Mouse (Mus musculus): Measurements from ENCODE around the gene Sh2d1a. TPM values are rescaled to one million over a fixed set of nuclear protein-coding genes. Genes with fewer than 3 reads are reported as not detected.

The Sh2d1a gene
- 4.9 and 5.6 TPM in 2 replicates for polyA plus RNA-seq (2014; fragmentation: Nextera tagmentation; extraction: Ambion mirVana)

DNA sequence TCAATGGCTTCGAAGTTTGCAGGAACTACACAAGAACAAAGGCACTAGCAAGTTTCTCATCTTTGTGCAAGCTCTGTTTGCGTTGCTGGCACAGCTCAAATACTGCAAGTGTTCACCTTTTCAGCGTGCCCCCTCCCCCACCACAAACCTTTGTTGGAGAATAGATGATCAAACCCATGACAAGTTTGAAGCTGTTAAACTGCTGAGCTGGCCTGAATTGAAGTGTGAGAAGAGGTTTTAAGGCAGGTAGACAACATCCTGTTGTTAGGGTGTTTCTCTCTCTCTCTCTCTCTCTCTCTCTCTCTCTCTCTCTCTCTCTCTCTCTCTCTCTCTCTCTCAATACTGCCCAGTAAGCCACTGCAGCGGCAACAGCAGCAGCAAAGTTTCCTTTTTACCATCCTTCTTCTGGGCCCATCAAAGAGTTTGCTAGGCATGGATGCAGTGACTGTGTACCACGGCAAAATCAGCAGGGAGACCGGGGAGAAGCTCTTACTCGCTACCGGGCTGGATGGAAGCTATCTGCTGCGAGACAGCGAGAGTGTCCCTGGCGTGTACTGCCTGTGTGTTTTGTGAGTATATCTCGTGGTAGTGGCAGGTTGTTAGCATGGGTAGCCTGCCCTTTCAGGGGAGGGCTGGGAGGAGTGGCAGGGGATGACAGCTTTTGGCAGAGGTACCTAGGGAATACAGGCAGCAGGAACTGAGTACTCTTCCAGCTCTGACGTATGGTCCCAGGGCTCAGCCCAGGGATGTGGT lies at the start of gene Sh2d1a:
Gene Sh2d1a (plus strand): TSS at position 163 of the 753 bp plus-strand sequence.
- Histone ChIP-seq H3K4me2 (ENCODE audit: low read depth, low read length) (no peak within 1 kb of the TSS), H3K27ac (ENCODE audit: low read depth, low read length) (no peak within 1 kb of the TSS), H3K27me3 (ENCODE audit: control insufficient read depth, insufficient read depth, low read length) (no peaks in the 10 kb centered on the region), H3K9me3 (ENCODE audit: control insufficient read depth, low read length) (no peaks in the 10 kb centered on the region), H3K4me1 (ENCODE audit: control insufficient read depth, insufficient read depth, low read length) (no peaks in the 10 kb centered on the region), H3K4me3 (ENCODE audit: low read depth, low read length) (no peak within 1 kb of the TSS), H3K9ac (replicated peaks; ENCODE audit: low read depth, low read length) (no peak within 1 kb of the TSS), H3K36me3 (ENCODE audit: control insufficient read depth, insufficient read depth, low read length) (no peaks in the 10 kb centered on the region)
- WGBS: 75% methylated on average over 13 of the region's 13 CpGs
- ATAC-seq (ENCODE audit: low read depth): no peak

- Histone ChIP-seq H3K9ac (replicated peaks; ENCODE audit: low read depth, low read length) (no peak overlapping the region), H3K27ac (ENCODE audit: low read depth, low read length) (no peak overlapping the region), H3K4me1 (ENCODE audit: control insufficient read depth, insufficient read depth, low read length) (no peaks in the 10 kb centered on the region), H3K27me3 (ENCODE audit: control insufficient read depth, insufficient read depth, low read length) (no peaks in the 10 kb centered on the region), H3K4me3 (ENCODE audit: low read depth, low read length) (no peak overlapping the region), H3K9me3 (ENCODE audit: control insufficient read depth, low read length) (no peaks in the 10 kb centered on the region), H3K36me3 (ENCODE audit: control insufficient read depth, insufficient read depth, low read length) (no peaks in the 10 kb centered on the region), H3K4me2 (ENCODE audit: low read depth, low read length) (no peak overlapping the region)
- ATAC-seq (ENCODE audit: low read depth): no peak
- WGBS: 100% methylated on average over 1 of the region's 1 CpGs
These were observed 49.3 kb upstream of the Sh2d1a start for GRCm38 (mm10) chrX:42453001-42453400.

GRCm38 (mm10) chrX:42454533-42454932 lies 47.7 kb upstream of the Sh2d1a start:
- ATAC-seq (ENCODE audit: low read depth): no peak
- no peaks in the 10 kb centered on the region for H3K4me1 ChIP-seq (ENCODE audit: control insufficient read depth, insufficient read depth, low read length)
- H3K27me3 ChIP-seq (ENCODE audit: control insufficient read depth, insufficient read depth, low read length): no peaks in the 10 kb centered on the region
- H3K9ac ChIP-seq (replicated peaks; ENCODE audit: low read depth, low read length): no peak overlapping the region
- no peak overlapping the region for H3K27ac ChIP-seq (ENCODE audit: low read depth, low read length)
- H3K4me3 ChIP-seq (ENCODE audit: low read depth, low read length): no peak overlapping the region
- no peaks in the 10 kb centered on the region for H3K9me3 ChIP-seq (ENCODE audit: control insufficient read depth, low read length)
- no peaks in the 10 kb centered on the region for H3K36me3 ChIP-seq (ENCODE audit: control insufficient read depth, insufficient read depth, low read length)
- 79% methylated on average over 7 of the region's 7 CpGs for WGBS
- H3K4me2 ChIP-seq (ENCODE audit: low read depth, low read length): no peak overlapping the region

DNA sequence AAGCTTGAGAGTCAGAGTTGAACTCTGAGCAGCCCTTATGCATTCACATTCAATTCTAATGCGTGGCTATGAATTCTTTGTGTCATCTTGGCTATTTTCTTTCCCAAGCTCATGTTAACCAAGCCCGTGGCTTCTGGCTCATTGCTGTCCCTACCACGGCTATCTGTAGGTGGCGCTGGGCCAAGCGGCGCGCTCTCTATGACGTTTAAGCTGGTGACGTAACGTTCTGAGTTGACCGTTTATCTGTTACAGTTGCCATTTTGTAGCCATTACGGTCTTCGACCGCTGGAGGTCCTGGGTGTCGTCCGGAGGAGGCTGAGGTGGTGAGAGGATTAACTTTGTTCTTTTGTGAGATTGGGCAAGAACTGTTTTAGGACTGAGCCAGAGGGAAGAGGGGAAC lies 12.8 kb upstream of the Sh2d1a start, which contains the start of gene Tex13c2:
Gene Tex13c2 (plus strand): TSS at position 246 of the 400 bp plus-strand sequence.
- H3K9me3 ChIP-seq (ENCODE audit: control insufficient read depth, low read length): no peaks in the 10 kb centered on the region
- no peaks in the 10 kb centered on the region for H3K36me3 ChIP-seq (ENCODE audit: control insufficient read depth, insufficient read depth, low read length)
- no peak within 1 kb of the TSS for H3K4me3 ChIP-seq (ENCODE audit: low read depth, low read length)
- 90% methylated on average over 16 of the region's 16 CpGs for WGBS
- no peaks in the 10 kb centered on the region for H3K27me3 ChIP-seq (ENCODE audit: control insufficient read depth, insufficient read depth, low read length)
- H3K27ac ChIP-seq (ENCODE audit: low read depth, low read length): no peak within 1 kb of the TSS
- no peak for ATAC-seq (ENCODE audit: low read depth)
- H3K9ac ChIP-seq (replicated peaks; ENCODE audit: low read depth, low read length): no peak within 1 kb of the TSS
- no peaks in the 10 kb centered on the region for H3K4me1 ChIP-seq (ENCODE audit: control insufficient read depth, insufficient read depth, low read length)
- H3K4me2 ChIP-seq (ENCODE audit: low read depth, low read length): no peak within 1 kb of the TSS

- 96% methylated on average over 8 of the region's 8 CpGs for WGBS
- H3K27ac ChIP-seq (ENCODE audit: low read depth, low read length): no peak overlapping the region
- no peaks in the 10 kb centered on the region for H3K36me3 ChIP-seq (ENCODE audit: control insufficient read depth, insufficient read depth, low read length)
- no peak overlapping the region for H3K4me3 ChIP-seq (ENCODE audit: low read depth, low read length)
- H3K4me2 ChIP-seq (ENCODE audit: low read depth, low read length): no peak overlapping the region
- no peaks in the 10 kb centered on the region for H3K4me1 ChIP-seq (ENCODE audit: control insufficient read depth, insufficient read depth, low read length)
- ATAC-seq (ENCODE audit: low read depth): no peak
- H3K9ac ChIP-seq (replicated peaks; ENCODE audit: low read depth, low read length): no peak overlapping the region
- H3K27me3 ChIP-seq (ENCODE audit: control insufficient read depth, insufficient read depth, low read length): no peaks in the 10 kb centered on the region
- H3K9me3 ChIP-seq (ENCODE audit: control insufficient read depth, low read length): no peaks in the 10 kb centered on the region
These were observed 11.9 kb upstream of the Sh2d1a start for GRCm38 (mm10) chrX:42490336-42490735.

DNA sequence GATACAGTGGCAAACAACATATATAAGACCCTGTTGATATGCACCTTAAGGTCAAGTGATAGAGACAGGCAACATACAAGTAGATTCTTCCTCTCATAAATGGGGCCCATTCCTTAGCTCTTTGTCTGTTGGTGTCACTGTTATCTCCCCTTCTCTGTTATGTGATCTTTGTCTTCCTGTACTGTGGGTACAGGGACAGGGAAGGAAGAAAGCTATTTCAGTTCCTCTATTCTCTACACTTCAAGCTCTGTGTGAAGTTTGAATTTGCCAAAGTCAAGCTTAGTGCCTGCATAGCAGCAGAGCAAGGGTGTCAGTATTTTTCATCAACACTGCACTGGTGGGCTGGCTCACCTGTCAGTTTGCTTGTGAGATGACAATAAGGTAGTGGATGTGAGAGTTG lies 1.7 kb upstream of the Sh2d1a start:
- H3K27me3 ChIP-seq (ENCODE audit: control insufficient read depth, insufficient read depth, low read length): no peaks in the 10 kb centered on the region
- H3K27ac ChIP-seq (ENCODE audit: low read depth, low read length): no peak overlapping the region
- H3K4me2 ChIP-seq (ENCODE audit: low read depth, low read length): no peak overlapping the region
- H3K36me3 ChIP-seq (ENCODE audit: control insufficient read depth, insufficient read depth, low read length): no peaks in the 10 kb centered on the region
- no peaks in the 10 kb centered on the region for H3K4me1 ChIP-seq (ENCODE audit: control insufficient read depth, insufficient read depth, low read length)
- no peaks in the 10 kb centered on the region for H3K9me3 ChIP-seq (ENCODE audit: control insufficient read depth, low read length)
- no peak for ATAC-seq (ENCODE audit: low read depth)
- H3K9ac ChIP-seq (replicated peaks; ENCODE audit: low read depth, low read length): no peak overlapping the region
- no peak overlapping the region for H3K4me3 ChIP-seq (ENCODE audit: low read depth, low read length)

DNA sequence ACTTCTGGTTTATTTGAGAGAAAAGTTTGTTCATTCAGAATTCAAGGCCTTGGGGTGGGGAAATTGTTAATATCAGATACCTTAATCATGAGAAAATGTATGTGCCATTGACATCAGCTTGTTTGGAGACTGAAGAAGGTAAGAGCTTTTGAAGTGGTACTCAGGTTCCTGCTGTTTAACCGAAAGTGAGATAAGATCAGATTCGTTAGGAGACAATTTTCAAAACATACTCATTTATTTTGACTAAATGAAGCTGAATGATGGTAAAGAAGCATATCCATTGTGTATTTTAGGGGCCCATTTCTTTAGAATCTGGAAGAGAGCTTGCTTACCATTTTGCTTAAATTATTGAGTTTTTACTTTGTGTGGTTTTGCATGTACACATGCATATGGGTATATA lies 8.9 kb downstream of the Sh2d1a start:
- Histone ChIP-seq H3K27me3 (ENCODE audit: control insufficient read depth, insufficient read depth, low read length) (no peaks in the 10 kb centered on the region), H3K27ac (ENCODE audit: low read depth, low read length) (no peak overlapping the region), H3K9me3 (ENCODE audit: control insufficient read depth, low read length) (no peaks in the 10 kb centered on the region), H3K4me2 (ENCODE audit: low read depth, low read length) (no peak overlapping the region), H3K9ac (replicated peaks; ENCODE audit: low read depth, low read length) (no peak overlapping the region), H3K36me3 (ENCODE audit: control insufficient read depth, insufficient read depth, low read length) (no peaks in the 10 kb centered on the region), H3K4me3 (ENCODE audit: low read depth, low read length) (no peak overlapping the region), H3K4me1 (ENCODE audit: control insufficient read depth, insufficient read depth, low read length) (no peaks in the 10 kb centered on the region)
- 88% methylated on average over 2 of the region's 2 CpGs for WGBS
- ATAC-seq (ENCODE audit: low read depth): no peak

DNA sequence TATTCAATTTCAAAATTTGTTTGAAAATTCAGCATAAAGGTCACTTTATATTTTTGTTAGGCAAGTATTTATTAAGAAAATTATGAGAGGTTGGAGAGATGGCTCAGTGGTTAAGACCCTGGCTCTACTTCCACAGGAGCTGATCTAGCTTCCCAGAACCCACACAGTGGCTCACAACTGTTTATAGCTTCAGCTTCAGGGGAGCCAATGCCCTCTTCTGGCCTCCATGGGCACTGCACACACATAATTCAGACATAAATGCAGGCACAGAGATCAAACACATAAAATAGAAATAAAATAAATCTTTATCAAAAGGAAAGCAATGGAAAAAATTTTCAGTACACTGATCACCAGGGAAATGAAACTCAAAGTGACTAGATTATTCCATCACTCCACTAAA lies 10.3 kb downstream of the Sh2d1a start:
- Histone ChIP-seq H3K27ac (ENCODE audit: low read depth, low read length) (no peak overlapping the region), H3K4me1 (ENCODE audit: control insufficient read depth, insufficient read depth, low read length) (no peaks in the 10 kb centered on the region), H3K9ac (replicated peaks; ENCODE audit: low read depth, low read length) (no peak overlapping the region), H3K4me3 (ENCODE audit: low read depth, low read length) (no peak overlapping the region), H3K9me3 (ENCODE audit: control insufficient read depth, low read length) (no peaks in the 10 kb centered on the region), H3K4me2 (ENCODE audit: low read depth, low read length) (no peak overlapping the region), H3K27me3 (ENCODE audit: control insufficient read depth, insufficient read depth, low read length) (no peaks in the 10 kb centered on the region), H3K36me3 (ENCODE audit: control insufficient read depth, insufficient read depth, low read length) (no peaks in the 10 kb centered on the region)
- no peak for ATAC-seq (ENCODE audit: low read depth)

GRCm38 (mm10) chrX:42522868-42523267 lies 20.6 kb downstream of the Sh2d1a start:
- Histone ChIP-seq H3K4me1 (ENCODE audit: control insufficient read depth, insufficient read depth, low read length) (no peaks in the 10 kb centered on the region), H3K9me3 (ENCODE audit: control insufficient read depth, low read length) (no peaks in the 10 kb centered on the region), H3K4me2 (ENCODE audit: low read depth, low read length) (no peak overlapping the region), H3K27me3 (ENCODE audit: control insufficient read depth, insufficient read depth, low read length) (no peaks in the 10 kb centered on the region), H3K36me3 (ENCODE audit: control insufficient read depth, insufficient read depth, low read length) (no peaks in the 10 kb centered on the region), H3K27ac (ENCODE audit: low read depth, low read length) (no peak overlapping the region), H3K9ac (replicated peaks; ENCODE audit: low read depth, low read length) (no peak overlapping the region), H3K4me3 (ENCODE audit: low read depth, low read length) (no peak overlapping the region)
- no peak for ATAC-seq (ENCODE audit: low read depth)
- 83% methylated on average over 2 of the region's 2 CpGs for WGBS

All from neural tube, embryonic 14.5 days (tissue).